Mouse (Mus musculus): ENCODE results near the gene Hyal3. TPM values are rescaled to one million over a fixed set of nuclear protein-coding genes. Genes with fewer than 3 reads are reported as not detected.
A peak's percentile ranks its signal among the peaks of the same experiment; 100 is the strongest.

Gene Hyal3
- polyA plus RNA-seq, 1 experiment from 2014 or later = 1.1 TPM

DNA sequence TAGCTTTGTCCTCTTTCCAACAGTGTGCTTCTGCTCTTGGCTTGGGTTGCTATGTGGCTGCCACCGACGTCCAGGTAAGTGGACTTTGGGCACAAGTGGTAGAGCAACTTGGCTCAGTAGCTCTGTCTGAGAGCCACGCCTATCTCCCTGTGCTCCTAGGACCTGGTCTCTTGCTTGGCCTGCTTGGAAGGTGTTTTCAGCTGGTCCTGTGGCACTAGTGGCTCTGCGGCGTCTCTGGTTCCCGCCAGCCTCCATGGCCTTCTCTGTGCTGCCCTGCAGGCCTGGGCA lies 10.1 kb downstream of the Hyal3 start:
- Histone ChIP-seq H3K27me3 (no peaks in the 10 kb centered on the region), H3K9me3 (replicated peaks) (no peaks in the 10 kb centered on the region), H3K36me3 (ENCODE audit: poor library complexity, severe bottlenecking) (peaks cover 48% of the 10 kb centered on the region), H3K4me3 (no peak overlapping the region), H3K27ac (no peak overlapping the region), H3K4me2 (no peak overlapping the region), H3K4me1 (peaks cover 15% of the 10 kb centered on the region), H3K9ac (no peak overlapping the region)
- WGBS = 95% methylated on average over 6 of the region's 6 CpGs
- ATAC-seq = no peak

DNA sequence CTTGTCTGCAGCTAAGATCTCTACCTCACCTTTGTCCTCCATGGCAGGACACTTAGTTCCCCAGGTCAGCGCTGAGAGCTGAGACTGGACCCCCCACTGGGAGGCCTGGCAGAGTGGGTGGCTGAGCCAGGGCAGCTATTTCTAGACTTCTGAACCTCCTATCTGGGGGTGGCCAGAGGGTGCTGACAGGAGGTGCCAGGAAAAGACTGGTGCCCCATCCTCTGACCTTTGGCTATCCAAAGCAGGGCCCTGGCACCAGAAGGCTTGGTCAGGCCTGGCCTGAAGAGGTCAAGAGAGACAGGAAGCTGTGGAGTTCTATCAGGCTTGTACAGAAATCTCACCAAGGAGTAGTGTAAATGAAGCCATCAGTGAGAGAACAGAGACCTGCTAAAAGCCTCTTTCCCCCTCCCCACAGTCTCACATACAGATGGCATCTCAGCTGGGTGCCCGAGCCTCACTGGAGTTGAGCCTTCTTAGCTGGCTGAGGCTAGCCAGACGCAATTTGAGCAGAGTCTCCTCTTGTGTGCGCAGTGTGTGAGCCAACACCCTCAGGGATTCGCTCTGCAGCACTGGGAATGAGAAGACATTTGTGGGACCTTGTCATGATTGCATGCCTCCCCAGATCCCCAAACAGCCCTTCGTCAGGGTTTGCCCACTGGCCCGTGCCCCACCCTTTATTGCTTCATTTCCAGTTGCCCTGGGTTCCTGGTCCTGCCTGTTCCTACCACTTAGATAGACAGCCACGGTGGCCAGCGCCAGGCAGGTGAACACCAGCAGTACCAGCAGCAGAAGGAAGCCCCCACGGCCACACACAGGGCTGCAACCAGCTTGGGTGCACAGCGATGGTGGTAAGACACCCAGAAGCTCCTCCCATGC lies 12.7 kb downstream of the Hyal3 start:
- H3K9ac ChIP-seq = no peak overlapping the region
- no peak overlapping the region for H3K4me3 ChIP-seq
- H3K4me2 ChIP-seq = no peak overlapping the region
- WGBS = 82% methylated on average over 11 of the region's 11 CpGs
- no peak for ATAC-seq
- peaks cover 48% of the 10 kb centered on the region for H3K36me3 ChIP-seq (ENCODE audit: poor library complexity, severe bottlenecking)
- no peaks in the 10 kb centered on the region for H3K27me3 ChIP-seq
- no peak overlapping the region; the same call in 1 of the 2 replicates for H3K27ac ChIP-seq
- H3K4me1 ChIP-seq = peaks cover 9% of the 10 kb centered on the region
- H3K9me3 ChIP-seq (replicated peaks) = no peaks in the 10 kb centered on the region

DNA sequence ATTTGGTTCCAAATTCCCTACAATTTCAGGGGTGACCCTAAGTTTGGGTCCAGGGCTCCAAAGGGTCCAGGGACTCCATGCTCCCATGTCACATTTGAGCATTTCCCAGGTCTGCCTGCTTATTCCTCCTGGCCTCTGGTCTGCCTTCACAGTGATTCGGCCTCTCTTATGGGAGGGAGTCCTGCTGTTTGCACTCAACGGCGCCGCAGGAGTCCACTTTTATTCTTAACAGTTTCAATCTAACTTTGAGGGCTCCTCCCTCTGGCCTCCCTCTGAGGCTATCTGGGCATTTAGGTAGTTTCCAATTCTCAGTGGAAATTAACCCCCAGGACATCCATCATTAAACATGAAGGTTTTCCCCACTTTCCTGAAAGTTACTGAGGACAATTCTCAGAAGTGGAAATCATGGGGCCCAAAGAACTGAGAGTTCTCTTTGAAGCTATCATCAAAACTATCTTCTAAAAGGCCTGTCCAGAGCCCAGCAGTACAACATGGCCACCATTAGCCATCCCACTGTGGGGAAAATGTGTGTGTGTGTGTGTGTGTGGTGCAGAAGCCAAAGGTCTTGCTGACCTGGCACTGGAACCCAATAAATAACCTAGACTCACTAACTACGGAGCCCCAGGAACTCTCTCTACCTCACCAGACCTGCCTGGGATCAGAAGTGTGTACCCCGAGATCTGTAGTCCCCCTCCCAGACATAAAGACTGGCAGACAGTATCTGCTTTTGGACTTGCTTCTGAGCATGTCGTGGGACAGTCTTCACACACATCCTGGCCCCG lies 13.9 kb downstream of the Hyal3 start:
- H3K27ac ChIP-seq = no peak overlapping the region
- no peak for ATAC-seq
- H3K9me3 ChIP-seq (replicated peaks) = no peaks in the 10 kb centered on the region
- peaks cover 48% of the 10 kb centered on the region for H3K36me3 ChIP-seq (ENCODE audit: poor library complexity, severe bottlenecking)
- no peak overlapping the region for H3K9ac ChIP-seq
- H3K4me3 ChIP-seq = no peak overlapping the region
- no peak overlapping the region for H3K4me2 ChIP-seq
- H3K27me3 ChIP-seq = no peaks in the 10 kb centered on the region
- no peaks in the 10 kb centered on the region for H3K4me1 ChIP-seq
- WGBS = 71% methylated on average over 8 of the region's 8 CpGs

DNA sequence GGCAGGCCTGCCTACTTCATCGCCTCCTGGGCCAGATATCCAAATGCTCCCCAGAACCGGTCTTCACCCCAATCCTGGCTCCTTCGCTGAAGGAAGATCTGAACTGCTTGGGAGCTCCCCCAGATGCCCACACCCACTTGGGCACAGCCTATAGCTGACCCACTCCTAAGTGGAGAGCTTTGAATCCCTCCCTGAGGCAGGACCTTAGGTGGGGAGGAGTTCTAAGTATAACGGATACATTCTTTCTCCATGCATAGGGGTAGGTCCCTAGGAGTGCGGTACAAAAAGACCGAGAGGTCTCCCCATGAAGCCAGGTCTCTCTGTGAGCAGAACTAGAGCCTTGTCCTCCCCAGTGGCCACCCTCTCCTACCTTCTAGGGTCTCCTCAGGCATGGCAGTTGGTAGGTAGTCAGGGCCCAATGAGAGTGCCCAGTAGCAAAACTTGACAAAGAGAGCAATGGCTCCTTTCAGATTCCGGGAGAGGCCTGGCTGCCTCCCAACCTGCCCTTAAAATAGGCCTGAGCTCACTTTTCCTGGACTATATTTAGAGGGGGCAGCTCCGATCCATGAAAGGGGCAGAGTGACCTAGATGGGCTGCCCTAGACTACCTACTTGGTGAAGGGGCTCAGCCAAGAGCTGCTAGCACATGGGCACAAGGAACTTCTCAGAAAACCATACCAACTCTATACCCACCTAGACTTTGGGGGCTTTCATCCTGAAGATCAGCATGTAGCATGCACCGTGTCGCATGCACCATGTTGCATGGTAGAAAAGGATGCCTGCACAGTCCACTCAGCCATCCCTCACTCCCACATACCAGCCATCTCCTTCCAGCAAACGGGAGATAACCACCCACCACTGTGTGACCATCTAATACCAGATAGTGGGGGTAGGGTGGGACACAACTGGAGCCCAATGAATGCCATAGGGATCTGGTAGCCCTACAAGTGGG lies 16.3 kb downstream of the Hyal3 start:
- no peaks in the 10 kb centered on the region for H3K27me3 ChIP-seq
- H3K27ac ChIP-seq = no peak overlapping the region
- no peak overlapping the region for H3K4me3 ChIP-seq
- peaks cover 25% of the 10 kb centered on the region for H3K36me3 ChIP-seq (ENCODE audit: poor library complexity, severe bottlenecking)
- ATAC-seq = no peak
- no peak overlapping the region for H3K4me2 ChIP-seq
- no peaks in the 10 kb centered on the region for H3K4me1 ChIP-seq
- H3K9ac ChIP-seq = no peak overlapping the region
- H3K9me3 ChIP-seq (replicated peaks) = no peaks in the 10 kb centered on the region
- WGBS = 93% methylated on average over 11 of the region's 11 CpGs

DNA sequence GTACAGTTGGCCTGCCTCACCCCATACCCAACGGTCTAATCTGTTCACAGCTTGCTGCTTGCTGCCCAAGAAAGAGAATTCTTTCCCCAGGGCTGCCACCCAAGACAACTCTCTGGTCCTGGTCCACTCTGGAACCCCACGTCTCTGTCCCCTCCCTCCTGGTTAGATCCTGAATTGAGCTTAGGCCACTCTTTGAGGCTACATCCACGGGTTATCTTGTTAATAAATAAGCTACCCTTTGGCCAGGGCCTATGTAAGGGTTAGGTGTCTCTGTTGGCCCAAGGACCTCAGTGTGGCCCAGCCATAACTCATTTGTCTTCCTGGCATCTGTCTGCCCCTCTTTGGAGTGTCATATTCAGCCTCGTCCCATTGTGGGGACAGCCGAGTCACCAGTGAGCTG lies 17.8 kb downstream of the Hyal3 start:
- H3K9me3 ChIP-seq (replicated peaks) = no peaks in the 10 kb centered on the region
- H3K27ac ChIP-seq = no peak overlapping the region
- no peak for ATAC-seq
- no peak overlapping the region for H3K4me3 ChIP-seq
- no peaks in the 10 kb centered on the region for H3K27me3 ChIP-seq
- 82% methylated on average over 5 of the region's 5 CpGs for WGBS
- H3K4me1 ChIP-seq = peaks cover 7% of the 10 kb centered on the region
- no peak overlapping the region for H3K4me2 ChIP-seq
- H3K9ac ChIP-seq = no peak overlapping the region
- peaks cover 10% of the 10 kb centered on the region for H3K36me3 ChIP-seq (ENCODE audit: poor library complexity, severe bottlenecking)

DNA sequence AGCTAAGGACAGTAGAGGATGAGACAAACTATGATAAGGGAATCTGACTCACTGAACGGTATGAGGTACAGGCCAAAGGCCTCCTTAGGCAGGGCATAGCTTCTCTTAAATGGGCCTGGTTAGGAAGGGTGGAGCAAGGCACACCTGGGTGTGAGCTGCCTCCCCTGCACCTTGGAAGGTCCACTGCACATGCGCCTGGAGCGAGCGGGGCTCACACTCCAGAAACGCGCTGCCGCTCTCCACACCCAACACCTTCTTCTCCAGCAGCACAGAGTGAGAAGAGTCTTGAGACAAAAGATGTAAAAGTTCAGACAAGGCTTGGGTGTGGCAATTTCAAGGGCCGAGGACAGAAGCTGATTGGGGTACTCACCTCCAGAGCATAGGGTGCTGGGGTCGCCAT lies 18.8 kb downstream of the Hyal3 start:
- Histone ChIP-seq H3K9ac (no peak overlapping the region), H3K4me3 (no peak overlapping the region), H3K36me3 (ENCODE audit: poor library complexity, severe bottlenecking) (no peaks in the 10 kb centered on the region), H3K4me1 (peaks cover 13% of the 10 kb centered on the region), H3K4me2 (no peak overlapping the region), H3K9me3 (replicated peaks) (no peaks in the 10 kb centered on the region), H3K27me3 (no peaks in the 10 kb centered on the region), H3K27ac (no peak overlapping the region)
- WGBS = 92% methylated on average over 9 of the region's 9 CpGs
- ATAC-seq = no peak

DNA sequence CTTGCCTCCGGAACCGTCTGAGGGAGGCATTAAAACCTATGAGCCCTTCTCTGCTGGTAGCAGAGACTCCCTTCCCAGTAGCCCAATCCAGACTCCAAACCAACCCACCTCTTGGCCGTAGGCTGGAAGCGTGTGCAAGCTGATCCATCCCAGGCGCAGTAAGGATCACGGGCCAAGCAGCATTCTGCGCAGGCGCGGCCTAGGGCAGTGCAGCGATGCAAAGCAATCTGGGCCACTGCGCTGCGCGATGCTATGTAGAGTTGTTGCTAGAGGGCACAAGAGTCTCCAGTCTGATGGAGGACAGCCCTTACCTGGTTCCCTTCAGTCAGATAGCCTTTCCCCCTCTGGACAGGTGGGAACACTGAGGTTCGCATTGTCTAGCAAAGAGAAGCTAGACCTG lies 19.2 kb downstream of the Hyal3 start:
- H3K27ac ChIP-seq = no peak overlapping the region
- H3K4me1 ChIP-seq = peaks cover 17% of the 10 kb centered on the region
- no peaks in the 10 kb centered on the region for H3K36me3 ChIP-seq (ENCODE audit: poor library complexity, severe bottlenecking)
- WGBS = 81% methylated on average over 14 of the region's 14 CpGs
- H3K9ac ChIP-seq = no peak overlapping the region
- H3K4me3 ChIP-seq = no peak overlapping the region
- no peaks in the 10 kb centered on the region for H3K27me3 ChIP-seq
- no peaks in the 10 kb centered on the region for H3K9me3 ChIP-seq (replicated peaks)
- no peak overlapping the region for H3K4me2 ChIP-seq
- ATAC-seq = no peak

DNA sequence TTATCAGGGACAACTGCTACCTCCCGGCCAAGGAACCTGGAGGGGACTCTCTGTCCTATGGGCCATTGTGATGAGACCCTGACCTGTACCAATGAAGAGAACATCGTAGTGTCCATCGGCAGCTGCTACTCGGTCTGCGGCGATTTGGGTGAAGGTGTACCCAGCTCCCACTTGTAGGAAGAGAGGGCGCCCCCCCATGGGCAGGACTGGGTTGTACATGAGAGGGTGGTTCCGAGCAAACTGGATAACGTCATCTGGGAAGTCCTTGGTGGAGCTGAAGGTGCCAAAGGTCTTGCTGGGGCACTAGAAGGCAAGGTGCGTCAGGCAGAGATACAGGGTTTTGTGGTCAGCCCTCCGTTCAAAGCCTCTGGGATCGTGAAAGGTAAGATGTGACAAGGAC lies 20.1 kb downstream of the Hyal3 start:
- Histone ChIP-seq H3K4me1 (peaks cover 23% of the 10 kb centered on the region), H3K36me3 (ENCODE audit: poor library complexity, severe bottlenecking) (no peaks in the 10 kb centered on the region), H3K4me2 (no peak overlapping the region), H3K9me3 (replicated peaks) (no peaks in the 10 kb centered on the region), H3K27me3 (no peaks in the 10 kb centered on the region), H3K9ac (no peak overlapping the region), H3K4me3 (no peak overlapping the region), H3K27ac (no peak overlapping the region)
- ATAC-seq = no peak
- WGBS = 79% methylated on average over 12 of the region's 12 CpGs

DNA sequence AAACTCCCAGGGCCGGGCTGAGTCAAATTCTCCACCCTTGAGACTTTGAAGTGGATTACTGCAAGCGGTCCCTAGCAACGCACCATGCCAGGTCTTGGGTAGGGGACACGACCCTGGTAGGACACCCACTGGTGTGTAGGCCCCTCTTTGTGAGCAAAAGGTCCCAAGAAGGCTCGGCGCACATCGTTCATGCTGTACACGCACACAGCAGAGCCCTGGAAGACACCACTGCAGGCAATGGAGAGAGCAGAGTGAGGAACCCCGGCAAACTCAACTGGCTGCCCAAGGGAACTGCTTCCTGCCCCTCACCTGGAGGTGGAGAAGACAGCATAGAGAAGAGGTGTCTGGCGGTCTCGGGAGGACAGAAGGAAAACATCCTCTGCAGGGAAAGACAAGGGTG lies 20.7 kb downstream of the Hyal3 start:
- Histone ChIP-seq H3K9ac (no peak overlapping the region), H3K27ac (no peak overlapping the region), H3K9me3 (replicated peaks) (no peaks in the 10 kb centered on the region), H3K4me1 (peaks cover 29% of the 10 kb centered on the region), H3K4me3 (no peak overlapping the region), H3K4me2 (no peak overlapping the region), H3K27me3 (no peaks in the 10 kb centered on the region), H3K36me3 (ENCODE audit: poor library complexity, severe bottlenecking) (no peaks in the 10 kb centered on the region)
- WGBS = 87% methylated on average over 11 of the region's 11 CpGs
- ATAC-seq = no peak

DNA sequence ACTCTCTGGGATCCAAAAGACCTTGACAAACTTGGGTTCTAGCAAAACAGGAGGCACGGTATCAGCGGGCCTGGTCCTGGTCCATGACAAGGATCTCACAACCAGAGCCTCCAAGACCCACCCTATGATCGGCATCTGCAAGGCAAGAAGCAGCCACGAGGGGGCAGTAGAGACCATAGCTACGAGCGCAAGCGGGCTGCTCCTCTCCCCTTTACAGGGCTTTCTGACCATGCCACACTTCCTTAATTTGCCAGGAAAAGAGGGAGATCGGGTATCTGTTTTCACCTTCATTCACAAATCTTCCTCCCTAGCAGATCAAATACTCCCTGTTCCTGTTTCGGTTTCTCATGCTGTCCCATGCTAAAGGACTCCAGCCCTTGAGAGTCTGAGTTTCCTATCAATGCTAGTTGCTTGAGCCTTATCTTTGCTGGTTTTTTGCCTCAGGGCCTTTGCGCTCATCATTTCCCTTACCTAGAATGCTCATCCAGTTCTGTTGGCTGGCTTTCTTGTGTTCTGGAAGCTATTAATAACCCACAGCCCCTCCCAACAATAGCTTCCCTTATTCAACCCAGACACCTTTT lies 21.5 kb downstream of the Hyal3 start:
- H3K27me3 ChIP-seq = no peaks in the 10 kb centered on the region
- ATAC-seq = peak; percentile 72
- 13% methylated on average over 10 of the region's 10 CpGs for WGBS
- H3K4me2 ChIP-seq = no peak overlapping the region
- no peak overlapping the region for H3K27ac ChIP-seq
- no peak overlapping the region; the same call in 1 of the 2 replicates for H3K9ac ChIP-seq
- no peaks in the 10 kb centered on the region for H3K36me3 ChIP-seq (ENCODE audit: poor library complexity, severe bottlenecking)
- peaks cover 38% of the 10 kb centered on the region for H3K4me1 ChIP-seq
- no peak overlapping the region for H3K4me3 ChIP-seq
- H3K9me3 ChIP-seq (replicated peaks) = no peaks in the 10 kb centered on the region

DNA sequence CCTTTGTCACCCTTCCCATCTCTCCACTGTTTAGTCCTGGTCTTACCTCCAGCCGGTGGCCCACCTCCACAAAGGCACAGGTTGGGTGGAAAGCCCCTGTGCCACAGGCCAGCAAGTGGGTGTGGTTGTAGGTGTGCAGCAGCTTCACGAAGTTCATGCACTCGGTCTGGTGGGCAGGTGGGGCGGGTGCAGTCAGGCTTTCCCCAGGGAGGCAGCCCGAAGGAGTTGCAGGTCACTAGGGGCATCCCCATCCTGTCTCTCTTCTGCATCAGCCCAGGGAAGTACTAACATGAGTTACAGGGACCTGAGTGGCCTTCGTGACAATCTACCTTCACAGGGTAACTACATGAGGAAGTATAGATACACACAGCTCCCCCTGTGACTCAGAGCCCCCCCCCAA lies 22.6 kb downstream of the Hyal3 start:
- Histone ChIP-seq H3K4me3 (no peak overlapping the region), H3K27ac (no peak overlapping the region), H3K9ac (no peak overlapping the region), H3K27me3 (no peaks in the 10 kb centered on the region), H3K4me1 (peaks cover 49% of the 10 kb centered on the region), H3K9me3 (replicated peaks) (no peaks in the 10 kb centered on the region), H3K36me3 (ENCODE audit: poor library complexity, severe bottlenecking) (no peaks in the 10 kb centered on the region), H3K4me2 (no peak overlapping the region)
- no peak for ATAC-seq
- 87% methylated on average over 6 of the region's 6 CpGs for WGBS

Measured in forebrain, embryonic 13.5 days (tissue).